Mouse (Mus musculus): ENCODE data around the gene Tmem208. TPM values are rescaled to one million over a fixed set of nuclear protein-coding genes. Genes with fewer than 3 reads are reported as not detected.
A peak's percentile ranks its signal among the peaks of the same experiment; 100 is the strongest.

Tmem208 gene
- polyA plus RNA-seq, 1 experiment from 2014 or later: 83.5 TPM

GRCm38 (mm10) chr8:105326968-105327367 is 814 bp downstream of the Tmem208 start:
- peak overlapping the region; percentile 89 for H3K9ac ChIP-seq (ENCODE audit: low read depth, low read length)
- ATAC-seq (replicated peaks; ENCODE audit: insufficient number of reproducible peaks, low FRiP score, low TSS enrichment): no peak
- no peaks in the 10 kb centered on the region for H3K9me3 ChIP-seq (replicated peaks; ENCODE audit: control insufficient read depth, low read length)
- H3K4me3 ChIP-seq (ENCODE audit: low read depth, low read length): peak overlapping the region; percentile 79
- peak overlapping the region; percentile 73 for H3K4me2 ChIP-seq
- peaks cover 36% of the 10 kb centered on the region for H3K36me3 ChIP-seq (ENCODE audit: control insufficient read depth, insufficient read depth, low read length)
- H3K4me1 ChIP-seq (ENCODE audit: control insufficient read depth, insufficient read depth, low read length): peaks cover 16% of the 10 kb centered on the region
- 32% methylated on average over 6 of the region's 6 CpGs for WGBS (ENCODE audit: insufficient replicate concordance)
- no peaks in the 10 kb centered on the region for H3K27me3 ChIP-seq (ENCODE audit: control insufficient read depth, insufficient read depth, low read length)
- H3K27ac ChIP-seq (ENCODE audit: low read depth, low read length): peak overlapping the region; percentile 81; the same call in 1 of the 2 replicates

GRCm38 (mm10) chr8:105330325-105330724 is 4.2 kb downstream of the Tmem208 start:
- Histone ChIP-seq H3K4me1 (ENCODE audit: control insufficient read depth, insufficient read depth, low read length) (peaks cover 10% of the 10 kb centered on the region), H3K27me3 (ENCODE audit: control insufficient read depth, insufficient read depth, low read length) (no peaks in the 10 kb centered on the region), H3K27ac (ENCODE audit: low read depth, low read length) (no peak overlapping the region), H3K9ac (ENCODE audit: low read depth, low read length) (no peak overlapping the region), H3K4me2 (no peak overlapping the region), H3K36me3 (ENCODE audit: control insufficient read depth, insufficient read depth, low read length) (peaks cover 38% of the 10 kb centered on the region), H3K9me3 (replicated peaks; ENCODE audit: control insufficient read depth, low read length) (no peaks in the 10 kb centered on the region), H3K4me3 (ENCODE audit: low read depth, low read length) (no peak overlapping the region)
- ATAC-seq (replicated peaks; ENCODE audit: insufficient number of reproducible peaks, low FRiP score, low TSS enrichment): no peak
- WGBS (ENCODE audit: insufficient replicate concordance): 95% methylated on average over 12 of the region's 12 CpGs

- Histone ChIP-seq H3K9me3 (replicated peaks; ENCODE audit: control insufficient read depth, low read length) (no peaks in the 10 kb centered on the region), H3K36me3 (ENCODE audit: control insufficient read depth, insufficient read depth, low read length) (peaks cover 46% of the 10 kb centered on the region), H3K27me3 (ENCODE audit: control insufficient read depth, insufficient read depth, low read length) (no peaks in the 10 kb centered on the region), H3K4me1 (ENCODE audit: control insufficient read depth, insufficient read depth, low read length) (peaks cover 9% of the 10 kb centered on the region), H3K27ac (ENCODE audit: low read depth, low read length) (no peak overlapping the region), H3K9ac (ENCODE audit: low read depth, low read length) (no peak overlapping the region), H3K4me3 (ENCODE audit: low read depth, low read length) (no peak overlapping the region), H3K4me2 (no peak overlapping the region)
- ATAC-seq (replicated peaks; ENCODE audit: insufficient number of reproducible peaks, low FRiP score, low TSS enrichment): no peak
- 92% methylated on average over 22 of the region's 22 CpGs for WGBS (ENCODE audit: insufficient replicate concordance)
Measured at GRCm38 (mm10) chr8:105331469-105331868, 5.3 kb downstream of the Tmem208 start.

GRCm38 (mm10) chr8:105331931-105332330 is 5.8 kb downstream of the Tmem208 start:
- H3K36me3 ChIP-seq (ENCODE audit: control insufficient read depth, insufficient read depth, low read length): peaks cover 50% of the 10 kb centered on the region
- WGBS (ENCODE audit: insufficient replicate concordance): 92% methylated on average over 9 of the region's 9 CpGs

GRCm38 (mm10) chr8:105332523-105332922 is 6.4 kb downstream of the Tmem208 start:
- Histone ChIP-seq H3K27me3 (ENCODE audit: control insufficient read depth, insufficient read depth, low read length) (no peaks in the 10 kb centered on the region), H3K4me2 (no peak overlapping the region), H3K4me3 (ENCODE audit: low read depth, low read length) (no peak overlapping the region), H3K4me1 (ENCODE audit: control insufficient read depth, insufficient read depth, low read length) (peaks cover 2% of the 10 kb centered on the region), H3K9ac (ENCODE audit: low read depth, low read length) (no peak overlapping the region), H3K36me3 (ENCODE audit: control insufficient read depth, insufficient read depth, low read length) (peaks cover 54% of the 10 kb centered on the region), H3K9me3 (replicated peaks; ENCODE audit: control insufficient read depth, low read length) (no peaks in the 10 kb centered on the region), H3K27ac (ENCODE audit: low read depth, low read length) (no peak overlapping the region)
- ATAC-seq (replicated peaks; ENCODE audit: insufficient number of reproducible peaks, low FRiP score, low TSS enrichment): no peak
- WGBS (ENCODE audit: insufficient replicate concordance): 44% methylated on average over 2 of the region's 2 CpGs

More at GRCm38 (mm10) chr8:105331931-105332330, 5.8 kb downstream of the Tmem208 start:
- Histone ChIP-seq H3K9me3 (replicated peaks; ENCODE audit: control insufficient read depth, low read length) (no peaks in the 10 kb centered on the region), H3K9ac (ENCODE audit: low read depth, low read length) (no peak overlapping the region), H3K27ac (ENCODE audit: low read depth, low read length) (no peak overlapping the region), H3K27me3 (ENCODE audit: control insufficient read depth, insufficient read depth, low read length) (no peaks in the 10 kb centered on the region), H3K4me3 (ENCODE audit: low read depth, low read length) (no peak overlapping the region), H3K4me1 (ENCODE audit: control insufficient read depth, insufficient read depth, low read length) (peaks cover 7% of the 10 kb centered on the region), H3K4me2 (no peak overlapping the region)
- no peak for ATAC-seq (replicated peaks; ENCODE audit: insufficient number of reproducible peaks, low FRiP score, low TSS enrichment)

GRCm38 (mm10) chr8:105336373-105337130 is 10.4 kb downstream of the Tmem208 start:
- Histone ChIP-seq H3K4me1 (ENCODE audit: control insufficient read depth, insufficient read depth, low read length) (peaks cover 31% of the 10 kb centered on the region), H3K9ac (ENCODE audit: low read depth, low read length) (no peak overlapping the region), H3K4me2 (no peak overlapping the region), H3K36me3 (ENCODE audit: control insufficient read depth, insufficient read depth, low read length) (peaks cover 29% of the 10 kb centered on the region), H3K9me3 (replicated peaks; ENCODE audit: control insufficient read depth, low read length) (no peaks in the 10 kb centered on the region), H3K27ac (ENCODE audit: low read depth, low read length) (no peak overlapping the region), H3K4me3 (ENCODE audit: low read depth, low read length) (no peak overlapping the region), H3K27me3 (ENCODE audit: control insufficient read depth, insufficient read depth, low read length) (no peaks in the 10 kb centered on the region)
- ATAC-seq (replicated peaks; ENCODE audit: insufficient number of reproducible peaks, low FRiP score, low TSS enrichment): no peak
- WGBS (ENCODE audit: insufficient replicate concordance): 57% methylated on average over 30 of the region's 32 CpGs

GRCm38 (mm10) chr8:105338992-105339391 is 12.8 kb downstream of the Tmem208 start:
- Histone ChIP-seq H3K9ac (ENCODE audit: low read depth, low read length) (no peak overlapping the region), H3K36me3 (ENCODE audit: control insufficient read depth, insufficient read depth, low read length) (peaks cover 23% of the 10 kb centered on the region)

GRCm38 (mm10) chr8:105339886-105340635 is 13.9 kb downstream of the Tmem208 start:
- WGBS (ENCODE audit: insufficient replicate concordance): 51% methylated on average over 6 of the region's 6 CpGs
- Histone ChIP-seq H3K9ac (ENCODE audit: low read depth, low read length) (no peak overlapping the region), H3K9me3 (replicated peaks; ENCODE audit: control insufficient read depth, low read length) (no peaks in the 10 kb centered on the region), H3K27ac (ENCODE audit: low read depth, low read length) (peak overlapping the region; percentile 41), H3K4me1 (ENCODE audit: control insufficient read depth, insufficient read depth, low read length) (peaks cover 44% of the 10 kb centered on the region), H3K36me3 (ENCODE audit: control insufficient read depth, insufficient read depth, low read length) (peaks cover 23% of the 10 kb centered on the region), H3K4me3 (ENCODE audit: low read depth, low read length) (no peak overlapping the region), H3K4me2 (no peak overlapping the region), H3K27me3 (ENCODE audit: control insufficient read depth, insufficient read depth, low read length) (no peaks in the 10 kb centered on the region)
- no peak for ATAC-seq (replicated peaks; ENCODE audit: insufficient number of reproducible peaks, low FRiP score, low TSS enrichment)

More at GRCm38 (mm10) chr8:105338992-105339391, 12.8 kb downstream of the Tmem208 start:
- ATAC-seq (replicated peaks; ENCODE audit: insufficient number of reproducible peaks, low FRiP score, low TSS enrichment): no peak
- Histone ChIP-seq H3K4me3 (ENCODE audit: low read depth, low read length) (no peak overlapping the region), H3K27ac (ENCODE audit: low read depth, low read length) (peak overlapping the region; percentile 63), H3K4me2 (no peak overlapping the region; the same call in 1 of the 2 replicates), H3K4me1 (ENCODE audit: control insufficient read depth, insufficient read depth, low read length) (peaks cover 35% of the 10 kb centered on the region), H3K9me3 (replicated peaks; ENCODE audit: control insufficient read depth, low read length) (no peaks in the 10 kb centered on the region), H3K27me3 (ENCODE audit: control insufficient read depth, insufficient read depth, low read length) (no peaks in the 10 kb centered on the region)
- WGBS (ENCODE audit: insufficient replicate concordance): 25% methylated on average over 4 of the region's 4 CpGs

Data from heart, embryonic 11.5 days (tissue).